Mouse (Mus musculus) megakaryocyte progenitor cell, adult 5-6 weeks (primary cell): Measurements from ENCODE around the gene Plpp2. TPM values are rescaled to one million over a fixed set of nuclear protein-coding genes. Genes with fewer than 3 reads are reported as not detected.
A peak's percentile ranks its signal among the peaks of the same experiment; 100 is the strongest.

ENCODE experiments used
- ATAC-seq: replicated peaks from 2 replicates; pipeline ENCODE4 v1.8.0; 2016; ENCODE audit warnings: mild to moderate bottlenecking, moderate TSS enrichment, inconsistent platforms; ENCODE audit not compliant: poor library complexity
- total RNA-seq, 2 experiments: library from RNA; stranded (forward) in 1 of 2; stranded (reverse) in 1 of 2; fragments of 157-497, 149-512 nt in 1 of 2; fragments of 200-1000 nt in 1 of 2; gene quantifications; 2 replicates each; pipeline versions ENCODE4 v1.2.3 to v1.2.4; 2015 to 2017

Gene Plpp2
- total RNA-seq (2015) (8.2 and 11.6 TPM in 2 replicates), total RNA-seq (2017) (2.7 and 5.3 TPM in 2 replicates)

DNA sequence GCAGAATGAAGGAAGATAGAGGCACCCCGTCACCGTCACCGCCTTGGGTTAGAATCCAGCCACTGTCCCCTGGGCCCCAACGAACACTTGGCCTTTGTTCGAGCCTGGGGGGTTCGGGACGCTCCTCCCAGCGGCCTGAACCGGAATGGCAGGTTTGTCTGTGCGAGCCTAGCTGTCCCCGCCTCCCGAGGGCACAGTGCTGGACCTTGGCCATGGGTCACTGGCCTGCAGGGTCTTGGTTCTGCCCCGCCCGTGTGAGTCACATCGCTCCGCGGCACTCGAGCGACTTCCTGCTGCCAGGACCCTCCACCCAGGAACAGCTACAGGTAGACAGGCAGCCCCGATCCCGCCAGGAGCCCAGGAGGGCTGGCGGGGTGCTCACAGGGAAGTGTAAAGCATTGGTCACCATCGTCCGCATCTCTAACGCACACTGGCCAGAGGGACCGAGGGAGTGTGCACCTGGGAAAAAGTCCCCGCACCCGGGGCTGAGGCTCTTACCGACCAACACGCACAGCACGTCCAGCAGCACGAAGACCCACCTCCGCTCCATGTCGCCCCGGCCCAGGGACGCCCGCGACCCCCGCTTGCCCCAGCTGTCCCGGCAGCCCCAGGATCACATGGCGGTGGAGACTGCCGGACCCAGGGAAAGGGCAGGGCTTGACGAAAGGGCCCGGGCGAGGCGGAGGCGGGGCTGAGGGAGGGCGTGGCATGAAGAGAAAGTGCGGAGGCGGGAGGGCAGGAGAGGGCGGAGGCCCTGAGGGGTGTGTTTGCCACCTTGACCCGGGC is at the start of gene Plpp2:
TSS of gene Plpp2 (minus strand) at position 671 of the 786 bp plus-strand sequence.
- ATAC-seq, result peak; percentile 88

DNA sequence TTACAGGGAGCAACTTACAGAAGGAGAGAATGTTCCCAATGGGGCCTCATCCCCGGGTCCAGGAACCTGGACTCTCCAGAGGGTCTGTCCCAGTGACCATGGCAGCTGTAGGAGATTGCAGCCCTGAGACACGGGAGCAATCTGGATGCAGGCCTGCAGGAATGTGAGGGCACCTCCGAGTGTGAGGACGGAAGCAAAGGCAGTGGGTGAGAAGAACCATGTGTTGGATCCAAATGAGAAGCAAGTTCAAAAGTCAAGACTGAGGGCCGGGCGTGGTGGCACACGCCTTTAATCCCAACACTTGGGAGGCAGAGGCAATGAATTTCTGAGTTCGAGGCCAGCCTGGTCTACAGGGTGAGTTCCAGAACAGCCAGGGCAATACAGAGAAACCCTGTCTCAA is 47.9 kb upstream of the Plpp2 start:
- no peak for ATAC-seq

DNA sequence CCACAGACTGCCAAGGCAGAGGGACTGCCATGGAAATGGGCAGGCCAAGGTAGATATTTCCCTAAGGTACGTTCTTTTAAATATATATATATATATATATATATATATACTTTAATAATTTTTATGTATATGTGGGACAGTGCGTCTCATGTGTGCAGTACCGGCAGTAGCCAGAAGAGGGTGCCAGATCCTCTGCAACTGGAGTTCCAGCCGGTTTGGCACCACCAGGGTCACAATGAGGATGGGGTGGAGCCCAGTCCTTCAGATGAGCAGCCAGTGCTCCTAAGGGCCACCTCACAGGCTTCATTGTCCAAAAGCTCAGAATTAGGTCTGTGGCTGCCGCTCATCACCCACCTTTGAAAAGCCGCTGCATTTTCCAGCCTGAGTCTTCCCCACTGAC is 47.2 kb upstream of the Plpp2 start:
- ATAC-seq, result peak; percentile 86

DNA sequence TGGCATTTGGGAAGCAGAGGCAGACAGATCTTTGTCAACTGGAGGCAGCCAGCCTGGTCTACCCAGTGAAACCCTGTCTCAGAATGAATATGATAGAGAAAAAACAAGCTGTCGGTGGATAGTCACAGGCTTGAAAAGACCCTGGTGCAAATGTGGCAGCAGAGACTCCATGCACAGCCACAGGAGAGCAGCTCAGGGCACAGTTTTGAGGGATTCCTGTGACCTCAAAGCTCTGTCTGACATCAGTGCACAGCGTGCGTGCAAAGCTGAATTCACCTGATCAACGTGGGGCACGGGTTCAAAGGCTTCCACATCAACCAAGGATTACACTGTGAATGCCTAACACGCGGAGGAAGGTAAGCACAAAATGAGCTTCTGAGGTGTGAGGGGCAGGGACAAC is 46.8 kb upstream of the Plpp2 start:
- ATAC-seq, result no peak

DNA sequence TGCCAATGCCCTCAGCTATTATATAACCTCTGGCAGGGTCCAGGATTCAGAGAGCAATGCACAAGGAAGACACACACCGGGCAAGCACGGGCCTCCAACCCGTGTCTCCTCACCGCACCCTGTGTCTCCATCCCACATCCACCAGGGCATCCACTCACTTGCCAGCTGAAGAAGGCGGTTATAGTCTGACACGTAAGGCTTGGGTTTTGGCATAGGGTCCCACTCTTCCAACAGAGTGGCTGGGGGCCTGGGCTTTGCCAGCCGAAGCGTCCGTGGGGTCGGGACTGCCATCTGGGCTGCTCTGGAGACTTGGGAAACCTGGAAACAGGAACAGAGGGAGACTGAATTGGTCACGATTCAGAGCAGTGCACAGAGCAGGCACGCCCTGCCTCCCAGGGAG is 46.2 kb upstream of the Plpp2 start:
- no peak for ATAC-seq

DNA sequence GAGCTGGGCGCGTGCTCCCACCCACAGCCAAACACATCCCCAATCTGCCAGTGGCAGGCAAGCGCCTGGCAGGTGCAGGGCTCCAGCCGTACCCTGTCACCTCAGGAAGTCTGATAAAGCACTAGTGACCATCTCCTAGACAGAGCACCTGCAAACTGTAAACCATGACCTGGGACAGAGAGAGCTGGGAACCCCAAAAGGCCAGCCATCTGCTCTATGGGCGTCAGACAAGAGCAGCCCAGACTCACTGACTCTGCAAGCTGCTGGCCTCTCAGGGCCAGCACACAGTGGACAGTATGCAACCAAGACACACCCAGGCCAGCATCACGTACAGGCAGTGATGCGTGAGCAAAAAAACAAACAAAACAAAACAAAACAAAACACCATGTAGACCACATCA is 45.3 kb upstream of the Plpp2 start:
- no peak for ATAC-seq

DNA sequence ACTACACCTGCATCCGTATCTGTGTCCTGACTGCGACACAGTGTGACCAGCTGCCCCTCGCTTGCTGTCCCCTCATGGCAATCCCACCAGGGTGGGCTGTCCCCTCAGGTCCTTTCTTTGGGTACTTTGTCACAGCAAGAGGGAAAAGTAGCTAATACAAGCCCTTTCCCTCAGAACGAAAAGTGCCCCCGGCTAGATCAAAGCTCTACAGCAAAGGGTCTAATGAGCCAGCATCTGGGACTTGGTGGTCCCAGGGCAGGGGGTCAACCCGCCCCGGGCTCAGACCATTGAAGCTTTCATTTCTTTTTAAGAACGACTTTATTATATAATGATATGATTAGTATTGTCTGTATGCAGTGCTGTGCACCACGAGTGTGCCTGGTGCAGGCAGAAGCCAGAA is 44.7 kb upstream of the Plpp2 start:
- no peak for ATAC-seq

DNA sequence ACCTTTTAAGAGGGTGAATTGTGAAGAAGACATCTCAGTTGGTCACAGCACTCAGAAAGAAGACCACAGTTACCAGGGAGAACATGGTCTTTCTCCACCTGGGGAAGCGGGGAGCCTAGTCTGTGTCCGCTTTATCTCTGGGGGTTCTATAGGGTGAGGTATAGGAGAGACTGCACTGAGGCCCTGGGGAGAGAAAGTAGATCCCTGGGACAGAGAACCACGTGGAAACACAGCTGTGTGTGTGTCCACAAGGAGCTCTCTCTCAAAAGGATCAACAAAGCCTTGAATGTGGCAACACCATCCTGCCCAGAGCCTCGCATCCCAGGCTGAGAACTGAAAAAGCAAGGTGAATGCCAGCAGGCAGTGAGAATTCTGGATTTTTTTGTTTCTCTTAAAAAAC is 43.8 kb upstream of the Plpp2 start:
- no peak for ATAC-seq

DNA sequence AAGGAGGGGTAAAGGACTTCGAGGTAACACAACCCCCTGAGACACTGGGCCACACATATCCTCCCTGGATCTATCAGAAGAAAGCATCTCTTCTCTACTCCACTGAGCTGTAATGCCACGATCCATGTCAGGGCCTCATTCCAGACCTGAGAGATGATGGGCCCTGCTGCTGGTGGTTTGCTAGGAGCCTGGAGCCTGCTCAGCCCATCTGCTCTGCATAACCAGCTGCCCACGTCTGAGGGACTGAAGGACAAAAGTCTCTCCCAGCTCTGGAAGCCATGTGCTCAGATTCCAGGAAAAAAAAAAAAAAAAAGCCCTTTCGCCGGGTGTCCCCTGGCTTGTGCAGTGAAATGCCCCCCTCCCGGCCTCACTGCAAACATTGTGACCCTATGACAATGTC is 42.2 kb upstream of the Plpp2 start:
- no peak for ATAC-seq

DNA sequence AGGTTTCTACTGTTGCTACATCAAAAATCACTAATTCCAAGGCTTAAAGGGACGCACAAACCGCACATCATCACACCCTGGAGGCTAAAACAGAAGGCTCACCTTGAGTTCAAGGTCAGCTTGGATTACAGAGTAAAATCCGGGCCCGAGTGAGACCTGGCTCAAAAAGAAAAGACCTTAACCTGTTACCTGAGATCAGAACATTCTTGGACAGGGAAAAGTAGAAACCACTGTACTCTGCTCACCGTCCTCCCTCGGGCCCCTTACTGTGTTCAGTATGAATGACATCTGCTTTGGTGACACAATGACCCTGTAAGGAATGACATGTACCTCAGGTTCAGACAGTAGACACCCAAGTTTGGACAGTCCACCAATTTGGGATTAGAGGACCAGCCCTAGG is 41.2 kb upstream of the Plpp2 start:
- ATAC-seq, result no peak

DNA sequence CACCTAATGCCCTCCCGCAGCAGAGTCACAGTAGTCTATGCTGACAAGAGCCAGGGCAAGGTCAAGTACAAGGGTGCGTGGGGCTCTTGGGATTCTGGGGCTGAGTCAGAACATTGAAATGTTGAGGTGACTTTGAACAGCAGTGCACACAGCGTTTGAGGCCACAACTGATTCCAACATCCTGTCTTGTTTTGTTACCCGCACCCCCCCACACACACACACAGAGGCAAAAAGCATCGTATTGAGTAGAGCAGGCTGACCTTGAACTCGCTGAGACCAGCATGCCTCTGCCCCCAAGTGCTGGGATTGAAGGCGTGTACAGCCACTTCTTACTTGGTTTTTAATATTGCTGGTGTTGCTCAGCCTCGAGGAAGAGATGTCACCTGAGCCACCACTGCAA is 40.8 kb upstream of the Plpp2 start:
- ATAC-seq, result no peak

DNA sequence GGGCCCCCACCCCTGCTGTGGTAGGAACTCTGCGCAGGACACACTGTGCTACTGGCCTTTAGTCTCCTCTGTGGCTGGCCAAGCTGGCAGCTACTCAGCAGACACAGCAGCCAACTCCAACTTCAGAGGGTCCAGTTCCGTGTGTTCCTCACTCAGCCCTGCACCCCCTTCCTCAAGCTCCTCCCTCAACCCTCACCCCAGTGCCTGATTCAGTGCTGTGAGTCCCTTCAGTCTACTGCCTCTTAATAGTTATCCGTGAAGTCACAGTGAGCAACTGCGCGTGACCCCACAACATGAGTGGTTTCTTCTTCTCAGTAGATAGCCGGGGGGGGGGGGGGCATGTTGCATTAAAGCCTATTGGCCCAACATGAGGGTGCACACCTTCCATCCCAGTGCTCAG is 40.0 kb upstream of the Plpp2 start:
- ATAC-seq, result no peak

DNA sequence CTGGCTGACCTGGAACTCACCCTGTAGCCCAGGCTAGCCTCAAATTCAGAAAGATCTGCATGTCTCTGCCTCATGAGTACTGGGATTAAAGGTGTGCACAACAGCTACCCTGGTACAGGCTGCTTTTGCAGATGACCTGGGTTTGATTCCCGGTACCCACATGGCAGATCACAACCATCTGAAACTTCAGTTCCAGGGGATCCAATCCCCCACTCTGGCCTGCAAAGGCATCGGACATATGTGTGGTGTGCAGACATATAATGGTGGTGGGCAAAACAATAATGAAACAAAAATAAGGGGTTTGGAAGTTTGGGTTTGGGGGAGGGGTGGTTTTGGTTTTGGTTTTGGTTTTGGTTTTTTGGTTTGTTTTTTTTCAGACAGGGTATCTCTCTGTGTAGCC is 37.7 kb upstream of the Plpp2 start:
- ATAC-seq, result no peak

DNA sequence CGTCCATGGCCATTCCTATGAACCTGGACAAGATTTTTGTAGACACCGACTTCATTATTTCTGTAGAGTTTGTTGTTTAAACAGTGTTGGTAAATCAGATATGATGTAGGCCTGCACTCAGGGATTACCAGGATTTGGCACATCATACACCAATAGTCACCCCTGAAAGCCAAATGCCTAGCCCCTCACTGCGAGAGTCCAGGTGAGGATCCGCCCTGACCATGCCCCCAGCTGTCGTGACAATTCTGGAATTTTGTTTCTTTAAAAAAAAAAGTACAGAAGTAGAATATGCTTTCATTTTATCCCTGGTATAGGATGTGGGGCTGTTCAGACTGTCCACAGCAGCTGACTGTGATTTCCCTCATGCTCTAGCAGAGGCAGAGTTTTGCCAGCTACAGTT is 36.3 kb upstream of the Plpp2 start:
- no peak for ATAC-seq

DNA sequence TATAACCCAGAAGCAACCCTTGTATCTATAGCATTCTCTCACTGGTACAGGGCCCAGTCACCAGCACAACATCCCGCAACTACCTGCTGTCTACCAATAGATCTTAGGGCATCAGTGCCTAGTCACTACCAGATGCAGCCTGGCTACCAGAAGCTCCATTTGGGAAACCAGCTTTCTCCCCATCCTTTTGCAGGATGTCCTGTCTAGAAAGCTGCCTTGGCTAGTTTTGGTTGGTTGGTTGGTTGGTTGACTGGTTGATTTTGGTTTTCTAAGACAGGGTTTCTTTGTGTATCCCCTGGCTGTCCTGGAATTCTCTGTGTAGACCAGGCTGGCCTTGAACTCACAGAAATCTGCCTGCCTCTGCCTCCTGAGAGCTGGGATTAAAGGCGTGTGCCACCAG is 26.1 kb upstream of the Plpp2 start:
- ATAC-seq, result no peak

DNA sequence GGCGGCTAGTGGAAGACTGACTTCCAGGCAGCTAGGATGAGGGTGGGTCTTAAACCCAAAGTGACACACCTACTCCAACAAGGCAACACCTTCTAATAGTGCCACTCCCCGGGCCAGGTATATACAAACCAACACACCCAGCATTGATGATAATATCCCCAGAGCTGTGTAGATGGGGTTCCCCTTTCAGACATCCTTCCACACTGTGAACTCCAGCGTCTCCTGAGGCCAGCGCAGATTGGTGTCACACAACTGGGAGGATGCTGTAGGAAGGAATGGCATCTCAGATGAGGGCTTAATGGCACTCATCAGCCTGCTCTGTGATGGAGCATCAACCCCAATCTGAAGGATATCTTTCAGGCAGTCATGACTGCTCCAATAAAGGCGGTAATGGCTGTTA is 23.9 kb upstream of the Plpp2 start:
- no peak for ATAC-seq

DNA sequence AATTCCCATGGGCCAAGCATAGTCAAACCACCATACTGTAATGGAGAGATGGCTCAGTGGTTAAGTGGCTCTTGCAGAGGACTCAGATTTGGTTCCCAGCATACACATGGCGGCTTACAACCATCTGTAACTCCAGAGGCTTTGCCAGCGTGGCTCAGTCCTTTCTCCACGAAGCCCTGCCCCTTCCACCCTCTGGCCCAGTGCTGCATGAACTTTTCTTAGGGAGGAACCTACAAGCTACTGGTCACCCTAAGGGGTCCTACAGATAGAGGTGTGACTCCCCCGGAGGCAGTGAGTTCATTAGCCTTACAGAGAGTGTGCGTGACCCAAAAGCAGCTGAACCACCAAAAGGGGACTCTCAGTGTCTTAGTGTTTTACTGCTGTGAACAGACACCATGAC is 23.4 kb upstream of the Plpp2 start:
- ATAC-seq, result no peak

DNA sequence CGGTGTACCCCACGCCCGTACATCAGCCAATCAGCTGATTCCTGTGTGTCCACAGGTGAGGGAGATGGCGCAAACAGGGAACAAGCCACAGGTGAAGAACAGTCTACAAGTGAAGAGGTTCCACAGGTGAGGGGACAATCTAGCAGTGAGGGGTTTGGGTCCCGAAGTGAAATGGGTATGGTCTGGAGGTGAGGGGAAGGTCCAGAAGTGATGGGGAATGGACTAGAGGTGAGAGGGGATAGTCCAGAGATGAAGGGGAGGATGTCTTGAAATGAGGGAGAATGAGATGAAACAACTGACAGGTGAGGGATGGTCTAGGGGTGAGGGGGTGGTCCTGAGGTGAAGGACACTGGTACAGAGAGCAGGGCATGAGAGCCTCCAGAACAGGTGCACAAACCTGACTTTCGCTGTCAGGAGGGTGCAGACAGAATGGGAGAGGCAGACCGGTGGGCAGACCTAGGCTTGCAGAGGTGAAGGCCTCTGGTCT is 21.7 kb upstream of the Plpp2 start:
- no peak for ATAC-seq

DNA sequence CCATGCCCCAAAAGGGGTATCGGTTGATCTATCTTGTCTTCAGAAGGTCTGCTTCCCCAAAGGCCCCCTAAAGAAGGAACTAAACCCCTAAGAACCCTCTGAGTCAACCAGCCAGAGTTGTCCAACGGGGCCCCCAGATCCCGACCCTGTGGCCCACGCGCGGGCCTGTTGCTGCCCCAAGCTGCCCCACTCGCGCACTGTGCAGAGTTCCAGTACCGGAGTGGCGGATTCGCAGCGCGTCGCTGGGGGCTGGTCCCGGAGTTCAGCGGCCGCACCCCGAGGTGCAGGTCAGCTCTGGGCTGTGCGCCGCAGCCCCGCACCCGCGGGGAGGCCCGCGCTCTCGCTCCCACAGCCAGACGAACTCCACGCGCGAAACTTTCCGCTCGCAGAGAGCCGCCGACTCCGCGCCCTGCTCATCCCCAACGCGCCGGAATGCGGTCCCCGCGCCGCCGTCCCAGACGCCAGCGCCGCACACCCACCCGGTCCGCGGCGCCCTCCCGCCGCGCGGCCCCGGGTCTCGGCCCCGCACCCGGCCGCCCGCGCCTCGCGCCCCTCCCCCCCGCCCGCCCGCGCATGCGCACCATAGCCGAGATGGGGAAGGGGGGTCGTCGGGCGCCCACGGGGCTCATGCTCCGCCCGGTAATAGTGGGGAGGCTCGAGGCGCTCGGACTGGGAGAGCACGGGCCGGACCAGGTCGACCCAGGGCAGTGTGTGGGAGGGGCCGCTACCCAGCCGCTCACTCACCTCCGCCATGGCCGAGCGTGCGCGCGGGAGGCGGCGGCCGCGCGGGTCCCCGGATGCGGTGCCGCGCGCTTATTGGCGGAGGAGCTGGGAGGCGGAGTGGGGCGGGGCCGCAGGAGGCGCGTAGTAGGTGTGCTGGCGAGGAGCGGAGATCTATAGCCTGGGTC is 21.0 kb upstream of the Plpp2 start, which contains the start of gene Mier2:
TSS of gene Mier2 (minus strand) at position 870 of the 908 bp plus-strand sequence.
- ATAC-seq, result peak; percentile 71

DNA sequence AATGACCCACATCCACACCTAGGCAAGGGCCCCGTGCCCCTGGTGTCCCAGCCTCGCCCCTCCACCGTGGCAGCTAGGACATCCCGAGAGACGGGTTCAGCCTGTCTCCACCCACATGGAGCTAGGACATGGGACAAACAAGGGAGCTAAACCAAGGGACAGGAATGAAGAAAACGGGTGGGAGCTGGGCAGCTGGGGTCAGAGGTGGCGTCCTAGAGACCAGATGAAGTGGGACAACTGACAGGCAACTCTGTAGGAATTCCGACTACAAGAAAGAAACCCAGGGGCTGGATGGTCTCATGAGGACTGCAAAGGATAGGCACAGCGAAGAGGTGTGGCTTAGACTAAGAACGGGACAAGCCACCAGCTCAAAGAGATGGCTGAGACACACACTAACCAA is 20.1 kb upstream of the Plpp2 start:
- ATAC-seq, result no peak

DNA sequence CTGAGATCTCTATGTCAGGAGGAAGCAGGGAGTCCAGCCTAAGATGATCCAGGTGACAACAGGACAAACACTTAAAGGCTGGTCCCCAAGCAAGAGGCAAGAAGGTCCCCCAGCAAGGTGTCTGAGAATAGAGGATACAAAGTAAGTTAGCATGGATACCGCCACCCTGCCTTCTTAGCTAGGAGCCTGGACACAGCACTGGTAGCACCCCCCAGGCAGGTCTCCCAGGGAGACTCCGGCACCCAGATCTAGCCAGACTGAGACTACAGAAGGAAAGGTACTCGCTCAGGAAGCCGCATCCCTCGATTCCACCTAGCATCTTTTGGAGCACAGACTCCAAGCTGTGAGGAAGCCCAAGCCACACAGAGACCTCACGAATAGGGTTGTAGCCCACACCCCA is 19.6 kb upstream of the Plpp2 start:
- no peak for ATAC-seq

DNA sequence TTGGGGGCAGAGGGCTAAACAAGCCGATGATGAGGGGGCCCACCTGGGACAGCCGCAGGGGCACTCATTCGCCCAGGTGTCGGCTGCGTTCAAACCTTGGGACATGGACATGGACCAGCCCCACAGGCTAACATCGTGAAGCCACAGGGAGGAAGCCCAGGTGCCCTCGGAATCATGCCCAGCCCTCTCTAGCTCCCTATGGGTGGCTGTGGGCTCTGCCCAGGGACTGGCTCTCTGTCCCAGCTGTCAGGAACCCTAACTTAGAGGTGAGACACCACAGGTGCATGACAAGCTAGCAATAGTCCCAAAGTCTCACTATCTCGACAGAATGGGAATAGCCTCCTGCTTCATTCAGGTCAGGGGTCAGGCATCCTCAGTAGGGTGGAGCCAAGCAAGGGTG is 18.9 kb upstream of the Plpp2 start:
- ATAC-seq, result no peak
